Mouse (Mus musculus): ENCODE data around the gene Esd. TPM values are rescaled to one million over a fixed set of nuclear protein-coding genes. Genes with fewer than 3 reads are reported as not detected.

Esd gene
- polyA plus RNA-seq (2014; fragmentation: Illumina TruSeq; extraction: RNeasy Lipid Tissue Mini Kit (QIAGEN cat#74804); ENCODE audit: low read depth, low replicate concordance), result 343 TPM

DNA sequence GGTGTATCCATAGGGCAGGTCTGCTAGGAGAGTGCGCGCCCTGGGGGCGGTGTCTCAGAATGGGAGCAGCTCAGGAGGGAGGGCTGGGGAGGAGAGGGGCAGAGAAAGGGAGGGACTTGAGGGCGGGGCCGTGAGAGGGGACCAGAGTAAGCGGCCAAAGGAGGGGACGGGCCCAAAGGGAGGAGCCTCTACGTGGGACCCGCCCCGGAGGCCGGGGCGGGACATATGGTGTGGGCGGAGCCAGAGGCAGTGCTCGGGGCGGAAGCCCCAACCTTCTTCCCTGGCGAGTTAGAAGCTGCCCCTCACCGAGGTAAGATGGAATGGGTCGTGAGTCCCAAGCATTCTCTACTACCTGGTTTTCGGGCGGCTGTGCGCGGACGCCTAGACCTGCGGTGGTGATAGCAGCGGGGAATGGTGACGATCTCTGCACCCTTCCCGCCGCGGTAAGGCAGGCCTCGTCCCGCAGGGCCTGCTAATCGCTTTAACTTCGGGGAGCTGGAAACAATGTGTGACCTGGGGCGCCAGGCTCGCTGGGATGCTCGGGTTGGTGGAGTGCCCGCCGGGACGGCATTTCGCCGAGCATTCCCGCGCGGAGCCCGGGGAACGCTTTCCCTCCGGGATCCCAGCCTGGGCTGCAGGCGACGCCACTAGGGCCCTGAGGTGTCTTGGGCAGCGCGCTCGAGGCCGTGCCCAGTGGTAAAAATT is at the start of gene Esd:
Esd (plus strand) TSS at position 219 of the 705 bp plus-strand sequence.

Other genes with a start within 250 kb of the Esd start
- 0.16 TPM for gene Htr2a, start 91.5 kb upstream of the Esd start, polyA plus RNA-seq (2014; fragmentation: Illumina TruSeq; extraction: RNeasy Lipid Tissue Mini Kit (QIAGEN cat#74804); ENCODE audit: low read depth, low replicate concordance)
- gene Lrch1, start 215.6 kb downstream of the Esd start, polyA plus RNA-seq (2014; fragmentation: Illumina TruSeq; extraction: RNeasy Lipid Tissue Mini Kit (QIAGEN cat#74804); ENCODE audit: low read depth, low replicate concordance), result 25.6 TPM

Measured in sigmoid colon, adult 10 weeks (tissue).